Mouse (Mus musculus) E14TG2a.4 (cell line): ENCODE data around the gene Hoxa4.
A peak's percentile ranks its signal among the peaks of the same experiment; 100 is the strongest.

ENCODE experiments used
- H3K27me3 ChIP-seq: 2 replicates; pipeline ENCODE4 v1.6.1; 2014; ENCODE audit warnings: low read length, control low read depth; ENCODE audit not compliant: insufficient read depth
- H3K36me3 ChIP-seq: 2 replicates; pipeline ENCODE4 v1.6.1; 2014; ENCODE audit warnings: low read length, control low read depth; ENCODE audit not compliant: insufficient read depth
- H3K4me1 ChIP-seq: replicated peaks from 2 replicates; pipeline ENCODE4 v1.6.1; 2014; ENCODE audit warnings: low read depth, low read length, control low read depth
- H3K4me3 ChIP-seq: replicated peaks from 2 replicates; pipeline ENCODE4 v1.5.1; 2014; ENCODE audit warnings: mild to moderate bottlenecking, low read length
- H3K9me3 ChIP-seq: 2 replicates; pipeline ENCODE4 v1.6.1; 2014; ENCODE audit warnings: low read length, control low read depth
- CTCF ChIP-seq: conservative IDR thresholded peaks from 2 replicates; pipeline ENCODE4 v1.5.1; 2014; ENCODE audit warnings: low read length
- NANOG ChIP-seq: IDR thresholded peaks from 2 replicates; pipeline ENCODE4 v1.6.1; 2014; ENCODE audit warnings: borderline replicate concordance, low read length, mixed read lengths
- POU5F1 ChIP-seq: IDR thresholded peaks from 2 replicates; pipeline ENCODE4 v1.6.1; 2014; ENCODE audit warnings: low read length, borderline replicate concordance

Gene Hoxa4

GRCm38 (mm10) chr6:52230516-52231165 lies 39.1 kb upstream of the Hoxa4 start, which contains the start of gene Hoxa9:
Gene Hoxa9 (minus strand): TSS chr6:52231089.
- TF ChIP-seq NANOG: no peak
- TF ChIP-seq POU5F1: no peak
- no peak for TF ChIP-seq CTCF
- H3K9me3 ChIP-seq: no peaks in the 10 kb centered on the region
- no peaks in the 10 kb centered on the region for H3K36me3 ChIP-seq
- H3K27me3 ChIP-seq: peaks cover 96% of the 10 kb centered on the region
- peaks cover 59% of the 10 kb centered on the region for H3K4me1 ChIP-seq
- peak within 1 kb of the TSS; percentile 39 for H3K4me3 ChIP-seq

GRCm38 (mm10) chr6:52229558-52230416 lies 38.2 kb upstream of the Hoxa4 start:
- peak; percentile 10; the same call in 1 of the 2 replicates for TF ChIP-seq POU5F1
- no peak for TF ChIP-seq CTCF
- Histone ChIP-seq H3K4me1 (peaks cover 63% of the 10 kb centered on the region), H3K4me3 (peak overlapping the region; percentile 39), H3K36me3 (no peaks in the 10 kb centered on the region), H3K27me3 (peaks cover 96% of the 10 kb centered on the region), H3K9me3 (no peaks in the 10 kb centered on the region)

GRCm38 (mm10) chr6:52228475-52229465 lies 37.2 kb upstream of the Hoxa4 start:
- TF ChIP-seq NANOG (no peak), POU5F1 (no peak), CTCF (no peak)
- Histone ChIP-seq H3K4me3 (peak overlapping the region; percentile 30; the same call in 1 of the 2 replicates), H3K4me1 (peaks cover 68% of the 10 kb centered on the region), H3K27me3 (peaks cover 96% of the 10 kb centered on the region), H3K36me3 (no peaks in the 10 kb centered on the region), H3K9me3 (no peaks in the 10 kb centered on the region)

GRCm38 (mm10) chr6:52227470-52228222 lies 36.1 kb upstream of the Hoxa4 start:
- peaks cover 56% of the 10 kb centered on the region for H3K4me1 ChIP-seq
- TF ChIP-seq POU5F1: no peak
- TF ChIP-seq CTCF: no peak
- no peak for TF ChIP-seq NANOG
- H3K27me3 ChIP-seq: peaks cover 96% of the 10 kb centered on the region
- H3K36me3 ChIP-seq: no peaks in the 10 kb centered on the region
- no peak overlapping the region for H3K4me3 ChIP-seq
- no peaks in the 10 kb centered on the region for H3K9me3 ChIP-seq

DNA sequence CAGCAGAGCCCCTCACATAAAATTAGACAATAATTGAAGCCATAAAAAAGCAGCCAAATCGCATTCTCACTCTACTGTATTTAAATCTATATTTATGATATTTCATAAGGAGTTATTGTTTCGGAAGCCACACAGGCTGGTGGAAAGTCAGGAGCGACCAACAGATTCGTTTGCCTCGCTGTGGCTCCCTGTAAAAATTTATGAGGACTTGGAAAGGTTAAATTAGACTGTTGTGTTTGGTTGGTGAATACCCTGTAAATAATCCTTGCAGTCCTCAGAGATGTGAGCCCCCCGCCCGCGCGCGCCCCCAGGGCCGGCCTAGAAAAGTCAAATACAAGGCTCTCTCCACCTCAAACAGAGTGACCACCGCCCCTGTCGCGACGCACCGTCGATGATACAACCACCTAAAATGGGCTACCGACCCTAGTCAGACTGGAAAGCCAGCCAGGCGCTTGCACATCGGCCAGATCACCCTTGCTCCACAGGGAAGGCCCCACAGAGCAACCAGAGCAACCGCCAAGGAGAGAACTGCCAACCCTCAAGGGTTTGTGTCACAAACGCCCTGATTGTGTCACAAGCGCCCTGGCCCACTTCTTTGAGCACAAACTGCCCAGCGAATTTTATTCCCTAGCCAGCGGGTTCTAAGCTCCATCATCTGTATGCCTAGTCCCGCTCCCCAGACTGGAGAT lies 35.2 kb upstream of the Hoxa4 start:
- TF ChIP-seq NANOG (no peak), CTCF (no peak), POU5F1 (no peak)
- no peaks in the 10 kb centered on the region for H3K9me3 ChIP-seq
- no peak overlapping the region for H3K4me3 ChIP-seq
- H3K36me3 ChIP-seq: no peaks in the 10 kb centered on the region
- H3K4me1 ChIP-seq: peaks cover 55% of the 10 kb centered on the region
- H3K27me3 ChIP-seq: peaks cover 96% of the 10 kb centered on the region

DNA sequence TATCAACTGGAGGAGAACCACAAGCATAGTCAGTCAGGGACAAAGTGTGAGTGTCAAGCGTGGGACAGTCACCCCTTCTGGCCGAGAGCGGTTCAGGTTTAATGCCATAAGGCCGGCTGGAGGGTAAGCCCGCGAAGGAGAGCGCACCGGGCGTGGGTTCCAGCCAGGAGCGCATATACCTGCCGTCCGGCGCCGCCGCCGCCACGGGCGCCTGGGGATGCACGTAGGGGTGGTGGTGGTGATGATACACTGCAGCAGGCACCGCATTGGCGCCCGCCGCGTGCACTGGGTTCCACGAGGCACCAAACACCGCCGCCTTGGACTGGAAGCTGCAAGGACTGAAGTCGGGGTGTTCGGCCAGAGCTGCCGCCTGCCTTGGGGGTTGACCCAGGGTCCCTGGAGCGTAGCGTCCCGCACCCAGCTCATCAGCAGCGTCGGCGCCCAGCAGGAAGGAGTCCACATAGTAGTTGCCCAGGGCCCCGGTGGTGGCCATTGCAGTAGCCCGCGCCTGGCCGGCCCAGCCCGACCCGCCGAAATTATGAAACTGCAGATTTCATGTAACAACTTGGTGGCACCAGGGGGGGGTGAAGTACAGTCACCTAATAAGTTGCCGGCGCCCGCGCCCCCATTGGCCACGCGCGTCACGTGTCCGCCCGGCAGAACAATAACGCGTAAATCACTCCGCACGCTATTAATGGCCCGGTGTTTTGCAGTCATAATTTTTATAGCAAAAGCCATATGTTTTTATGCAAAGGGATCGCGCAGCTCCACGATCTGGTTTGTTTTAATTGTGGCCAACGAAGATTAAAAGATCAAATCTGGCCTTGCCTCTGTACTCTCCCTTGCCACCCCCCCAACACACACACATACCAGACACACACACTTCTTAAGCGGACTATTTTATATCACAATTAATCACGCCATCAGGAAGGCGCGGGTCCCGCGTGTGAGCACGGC lies 34.3 kb upstream of the Hoxa4 start:
- peaks cover 98% of the 10 kb centered on the region for H3K27me3 ChIP-seq
- H3K36me3 ChIP-seq: no peaks in the 10 kb centered on the region
- H3K4me1 ChIP-seq: peaks cover 60% of the 10 kb centered on the region
- TF ChIP-seq POU5F1 (no peak), CTCF (no peak), NANOG (no peak)
- H3K4me3 ChIP-seq: peak overlapping the region; percentile 71
- no peaks in the 10 kb centered on the region for H3K9me3 ChIP-seq
